Mouse (Mus musculus) liver, adult 2 months (tissue): ENCODE measurements around the gene Pelo. TPM values are rescaled to one million over a fixed set of nuclear protein-coding genes. Genes with fewer than 3 reads are reported as not detected.

ENCODE experiments used
- DNase-seq: peaks from one replicate; pipeline ENCODE4 v3.0.0-alpha.2; 2011; ENCODE audit warnings: low read depth, low spot score; ENCODE audit errors: extremely low read depth
- H3K27ac ChIP-seq: fragments of 200-500 bp; replicated peaks from 2 replicates; pipeline ENCODE4 v1.5.1; 2012; ENCODE audit warnings: low read depth, mild to moderate bottlenecking, control low read depth, inconsistent platforms, low read length; ENCODE audit not compliant: insufficient read depth
- H3K27me3 ChIP-seq: fragments of 200-500 bp; 2 replicates; pipeline ENCODE4 v1.6.1; 2012; ENCODE audit warnings: mild to moderate bottlenecking, moderate library complexity, low read length, inconsistent platforms; ENCODE audit not compliant: control insufficient read depth, insufficient read depth
- H3K36me3 ChIP-seq: fragments of 200-500 bp; 2 replicates; pipeline ENCODE4 v1.6.1; 2012; ENCODE audit warnings: low read length, inconsistent platforms; ENCODE audit not compliant: control insufficient read depth, insufficient read depth
- H3K4me1 ChIP-seq: fragments of 200-500 bp; 2 replicates; pipeline ENCODE4 v1.6.1; 2011; ENCODE audit warnings: low read length; ENCODE audit not compliant: control insufficient read depth, insufficient read depth
- H3K4me3 ChIP-seq: fragments of 200-500 bp; 2 replicates; pipeline ENCODE4 v1.5.1; 2011; ENCODE audit warnings: low read depth, mild to moderate bottlenecking, control low read depth, low read length, moderate library complexity; ENCODE audit not compliant: insufficient read depth
- H3K79me2 ChIP-seq: fragments of 200-500 bp; 2 replicates; pipeline ENCODE4 v1.6.1; 2012; ENCODE audit warnings: inconsistent platforms, mild to moderate bottlenecking, low read length, moderate library complexity; ENCODE audit not compliant: control insufficient read depth, insufficient read depth
- H3K9ac ChIP-seq: fragments of 200-500 bp; 2 replicates; pipeline ENCODE4 v1.6.1; 2012; ENCODE audit warnings: low read depth, mild to moderate bottlenecking, control low read depth, inconsistent platforms, low read length
- CTCF ChIP-seq: fragments of 200-500 bp; IDR thresholded peaks from 2 replicates; pipeline ENCODE4 v1.5.1; 2011; ENCODE audit warnings: low read depth, low read length, control low read depth
- POLR2A ChIP-seq: fragments of 200-500 bp; IDR thresholded peaks from 2 replicates; pipeline ENCODE4 v1.6.1; 2011; ENCODE audit warnings: low read length, control low read depth; ENCODE audit not compliant: insufficient read depth; ENCODE audit errors: extremely low read depth
- WGBS: fragments of 180-500 bp; shearing (Covaris S2); methylation state at CpG from one replicate; pipeline ENCODE4 v1.1.7; 2018; 5-methylcytosine and 5-hydroxymethylcytosine counted together
- polyA plus RNA-seq: library from polyadenylated mRNA; depleted of rRNA; stranded (reverse); fragments of >200 nt; gene quantifications from 2 replicates; pipeline ENCODE4 v1.2.3, GENCODE M21; 2012
- total RNA-seq: library from RNA; depleted of rRNA; stranded (reverse); fragments of >200 nt; gene quantifications from 2 replicates; pipeline ENCODE4 v1.2.3, GENCODE M21; 2014

The Pelo gene
- total and polyA plus RNA-seq, 2 experiments, result 3.8 to 28.5 TPM

DNA sequence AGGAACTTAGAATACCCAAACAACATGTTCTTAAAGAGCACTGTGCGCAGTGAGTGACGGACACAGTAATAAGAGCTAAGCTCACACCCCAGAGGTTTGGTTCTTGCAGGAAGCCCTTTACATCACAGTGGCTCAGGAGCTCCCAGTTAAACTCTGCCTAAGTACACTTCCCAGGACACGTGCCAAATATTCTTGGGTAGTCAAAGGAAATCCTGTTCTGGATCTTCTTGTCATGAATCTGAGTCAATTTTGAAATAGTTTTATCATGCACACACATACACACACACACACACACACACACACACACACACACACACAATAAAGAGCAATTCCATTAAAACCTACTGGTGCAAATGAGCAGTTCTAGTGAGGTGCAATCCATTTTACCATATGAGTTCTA is 18.6 kb downstream of the Pelo start:
- Histone ChIP-seq H3K27me3 (no peaks in the 10 kb centered on the region), H3K4me1 (peaks cover 5% of the 10 kb centered on the region; the same call in 1 of the 2 replicates), H3K79me2 (peaks cover 12% of the 10 kb centered on the region; the same call in 1 of the 2 replicates), H3K4me3 (no peak overlapping the region), H3K36me3 (no peaks in the 10 kb centered on the region), H3K9ac (no peak overlapping the region), H3K27ac (no peak overlapping the region)
- 79% methylated on average over 3 of the region's 3 CpGs for WGBS
- TF ChIP-seq CTCF, result no peak
- TF ChIP-seq POLR2A, result no peak
- DNase-seq, result peak; percentile 30

DNA sequence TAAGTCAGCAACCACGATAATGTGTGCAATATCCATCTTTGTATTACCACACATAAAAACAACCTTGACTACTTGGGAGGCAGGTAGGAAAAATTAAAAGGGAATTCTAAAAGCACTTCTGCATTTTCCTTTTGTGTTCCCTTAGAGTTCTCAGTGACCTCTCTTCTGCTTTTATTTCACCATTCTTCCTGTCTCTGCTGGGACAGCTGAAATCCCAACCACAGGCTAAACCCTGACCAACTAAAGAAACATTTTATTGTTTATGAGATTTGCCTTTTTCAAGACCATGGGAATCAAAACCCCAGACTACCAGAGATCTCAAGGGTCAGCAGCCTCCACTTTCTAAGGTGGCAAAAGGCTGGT is 22.0 kb downstream of the Pelo start:
- TF ChIP-seq POLR2A (no peak), CTCF (no peak)
- H3K79me2 ChIP-seq, result no peaks in the 10 kb centered on the region; the same call in 1 of the 2 replicates
- no peak overlapping the region for H3K4me3 ChIP-seq
- peaks cover 5% of the 10 kb centered on the region; the same call in 1 of the 2 replicates for H3K4me1 ChIP-seq
- no peak overlapping the region for H3K9ac ChIP-seq
- no peak overlapping the region for H3K27ac ChIP-seq
- WGBS, result 38% methylated on average over 1 of the region's 1 CpGs
- no peaks in the 10 kb centered on the region for H3K27me3 ChIP-seq
- no peaks in the 10 kb centered on the region for H3K36me3 ChIP-seq
- DNase-seq, result no peak

DNA sequence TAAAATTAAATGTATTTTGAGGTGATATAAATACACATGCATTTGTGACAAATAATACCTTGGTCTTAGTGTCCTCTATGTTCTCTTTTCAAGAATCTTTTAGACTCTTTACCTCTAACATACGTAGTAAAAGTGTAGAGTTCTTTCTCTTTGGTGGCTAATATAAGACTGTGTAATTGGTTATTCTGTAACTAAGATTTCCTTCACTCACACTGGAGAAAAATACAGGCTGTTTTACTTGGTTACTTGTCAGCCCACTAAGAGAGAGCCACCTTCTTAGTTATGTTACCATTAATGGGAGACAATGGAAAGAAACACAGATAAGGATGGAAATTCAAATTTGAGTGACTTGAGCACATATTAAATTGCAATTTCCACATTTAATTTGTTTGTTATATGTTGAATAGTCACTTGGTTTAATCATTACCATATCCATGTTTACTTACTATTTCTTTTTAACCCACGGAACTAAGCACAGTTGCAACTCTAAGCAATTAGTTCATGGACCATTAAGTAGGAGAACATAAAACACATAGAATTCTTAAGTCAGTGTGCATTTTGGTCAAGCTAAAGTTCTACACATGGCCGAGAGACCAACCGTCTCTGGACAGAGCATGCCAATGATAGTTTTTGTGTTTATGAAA is 22.5 kb downstream of the Pelo start:
- no peak overlapping the region for H3K9ac ChIP-seq
- peaks cover 5% of the 10 kb centered on the region; the same call in 1 of the 2 replicates for H3K4me1 ChIP-seq
- no peak overlapping the region for H3K27ac ChIP-seq
- no peak overlapping the region for H3K4me3 ChIP-seq
- TF ChIP-seq CTCF (no peak), POLR2A (no peak)
- 56% methylated on average over 4 of the region's 4 CpGs for WGBS
- H3K27me3 ChIP-seq, result no peaks in the 10 kb centered on the region
- no peaks in the 10 kb centered on the region for H3K36me3 ChIP-seq
- H3K79me2 ChIP-seq, result no peaks in the 10 kb centered on the region; the same call in 1 of the 2 replicates
- peak; percentile 52 for DNase-seq

DNA sequence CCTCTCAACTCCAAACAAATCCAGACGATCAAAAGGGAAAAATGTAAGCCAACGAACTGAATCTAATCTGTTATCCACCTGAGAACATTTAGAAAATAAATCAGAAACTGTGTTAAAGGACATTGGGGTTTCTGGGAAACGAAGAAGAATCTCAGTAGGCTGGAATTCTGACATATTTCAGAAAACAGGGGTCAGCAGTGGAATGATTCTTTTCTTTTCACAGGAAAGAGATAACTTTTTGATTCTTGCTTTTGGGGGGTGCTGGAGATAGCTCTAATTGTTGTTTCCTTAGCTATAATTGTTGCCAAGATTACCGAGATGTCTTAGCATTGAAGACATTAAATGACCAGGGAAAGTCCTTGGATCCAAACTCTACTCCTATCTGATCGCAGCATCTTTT is 32.4 kb downstream of the Pelo start:
- no peaks in the 10 kb centered on the region; the same call in 1 of the 2 replicates for H3K79me2 ChIP-seq
- TF ChIP-seq POLR2A, result no peak
- TF ChIP-seq CTCF, result no peak
- WGBS, result 73% methylated on average over 5 of the region's 5 CpGs

DNA sequence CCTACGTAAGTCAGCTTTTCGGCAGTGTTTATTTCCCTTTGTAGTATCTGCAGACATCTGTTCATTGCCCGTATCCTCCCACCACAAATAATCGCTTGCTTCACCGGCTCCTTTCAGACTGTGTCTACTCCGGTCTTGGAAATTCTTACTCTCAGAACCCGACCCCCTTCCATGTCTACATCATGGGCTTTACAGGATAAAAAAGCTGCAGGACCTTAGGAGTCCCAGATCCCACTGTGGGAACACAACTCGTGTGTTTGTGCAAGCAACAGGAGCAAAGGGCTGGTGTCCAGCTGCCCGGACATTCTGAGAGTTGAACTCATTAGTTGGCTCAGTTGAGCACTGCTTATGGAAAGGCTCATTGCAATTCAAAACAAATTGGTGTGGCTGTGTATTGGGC is 35.2 kb downstream of the Pelo start:
- H3K4me3 ChIP-seq, result no peak overlapping the region
- no peak overlapping the region for H3K9ac ChIP-seq
- no peaks in the 10 kb centered on the region for H3K27me3 ChIP-seq
- no peaks in the 10 kb centered on the region; the same call in 1 of the 2 replicates for H3K79me2 ChIP-seq
- peak; percentile 31 for DNase-seq
- no peak for TF ChIP-seq POLR2A
- no peak for TF ChIP-seq CTCF
- peak overlapping the region; percentile 40; the same call in 1 of the 2 replicates for H3K27ac ChIP-seq
- H3K36me3 ChIP-seq, result no peaks in the 10 kb centered on the region; the same call in 1 of the 2 replicates
- H3K4me1 ChIP-seq, result no peaks in the 10 kb centered on the region; the same call in 1 of the 2 replicates
- WGBS, result 43% methylated on average over 9 of the region's 9 CpGs

More for the DNA sequence above, 32.4 kb downstream of the Pelo start:
- Histone ChIP-seq H3K4me3 (no peak overlapping the region), H3K4me1 (no peaks in the 10 kb centered on the region; the same call in 1 of the 2 replicates), H3K27me3 (no peaks in the 10 kb centered on the region), H3K9ac (no peak overlapping the region), H3K27ac (no peak overlapping the region), H3K36me3 (no peaks in the 10 kb centered on the region; the same call in 1 of the 2 replicates)
- DNase-seq, result no peak

DNA sequence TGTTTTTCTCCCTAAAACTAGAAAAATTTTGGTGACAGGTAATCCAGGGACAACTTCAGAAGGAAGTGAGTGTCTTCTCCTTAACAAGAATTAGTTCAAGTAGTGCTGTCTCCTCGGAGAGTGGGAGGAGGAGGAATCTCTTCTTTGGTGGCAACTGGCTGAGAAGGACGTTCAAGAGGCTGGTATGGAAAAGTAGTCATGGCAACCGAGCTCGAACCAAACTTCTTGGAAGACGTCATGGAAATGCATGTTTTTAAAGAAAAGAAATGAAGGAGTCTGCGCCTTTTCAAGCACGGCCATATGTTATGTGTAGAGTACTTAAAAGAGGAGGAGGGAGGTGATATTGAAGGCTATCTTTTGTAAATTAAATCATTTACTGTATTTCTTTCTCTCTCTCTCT is 37.4 kb downstream of the Pelo start:
- Histone ChIP-seq H3K27me3 (no peaks in the 10 kb centered on the region), H3K27ac (no peak overlapping the region), H3K4me3 (no peak overlapping the region), H3K79me2 (no peaks in the 10 kb centered on the region; the same call in 1 of the 2 replicates), H3K9ac (no peak overlapping the region), H3K36me3 (peaks cover 7% of the 10 kb centered on the region), H3K4me1 (no peaks in the 10 kb centered on the region; the same call in 1 of the 2 replicates)
- WGBS, result 93% methylated on average over 7 of the region's 7 CpGs
- no peak for DNase-seq
- TF ChIP-seq CTCF (no peak), POLR2A (no peak)
